Mouse (Mus musculus) heart, embryonic 16.5 days (tissue): Measurements from ENCODE around the gene Cdca5. TPM values are rescaled to one million over a fixed set of nuclear protein-coding genes. Genes with fewer than 3 reads are reported as not detected.
"Not testable (repeated sequence)": the region's sequence is repeated elsewhere in the genome, so short reads cannot be mapped to it uniquely, and the experiment has no call there.

ENCODE experiments used
- ATAC-seq: fragments of 200-750 bp; cut with Nextera tagmentation; replicated peaks from 2 replicates; pipeline ENCODE4 v1.8.0; 2017; ENCODE audit warnings: moderate number of reproducible peaks; ENCODE audit not compliant: insufficient read depth, low FRiP score; ENCODE audit errors: extremely low read depth
- H3K27ac ChIP-seq: fragments of 300-500 bp; sonication (generic); 2 replicates; pipeline ENCODE4 v1.5.1; 2014; ENCODE audit warnings: mild to moderate bottlenecking, low read length, control low read depth, moderate library complexity
- H3K27me3 ChIP-seq: fragments of 300-500 bp; sonication (generic); 2 replicates; pipeline ENCODE4 v1.6.1; 2014; ENCODE audit warnings: low read length, mixed read lengths; ENCODE audit not compliant: control insufficient read depth, insufficient read depth
- H3K36me3 ChIP-seq: fragments of 300-500 bp; sonication (generic); 2 replicates; pipeline ENCODE4 v1.6.1; 2014; ENCODE audit not compliant: control insufficient read depth, insufficient read depth
- H3K4me1 ChIP-seq: fragments of 300-500 bp; sonication (generic); 2 replicates; pipeline ENCODE4 v1.6.1; 2014; ENCODE audit warnings: low read length, mixed read lengths; ENCODE audit not compliant: control insufficient read depth, insufficient read depth
- H3K4me2 ChIP-seq: fragments of 300-500 bp; sonication (generic); 2 replicates; pipeline ENCODE4 v1.6.1; 2014; ENCODE audit warnings: low read depth, mild to moderate bottlenecking, control low read depth, low read length
- H3K4me3 ChIP-seq: fragments of 300-500 bp; sonication (generic); 2 replicates; pipeline ENCODE4 v1.5.1; 2014; ENCODE audit warnings: mild to moderate bottlenecking, control low read depth, low read length
- H3K9ac ChIP-seq: fragments of 300-500 bp; sonication (generic); 2 replicates; pipeline ENCODE4 v1.6.1; 2014; ENCODE audit warnings: low read length, control low read depth
- H3K9me3 ChIP-seq: fragments of 300-500 bp; sonication (generic); replicated peaks from 2 replicates; pipeline ENCODE4 v1.6.1; 2016; ENCODE audit warnings: low read length; ENCODE audit not compliant: control insufficient read depth
- WGBS: fragments of 180-500 bp; shearing (Covaris S2); extraction: QIAGEN DNeasy Blood & Tissue Kit; methylation state at CpG from one replicate; pipeline ENCODE4 v1.1.7; 2014; 5-methylcytosine and 5-hydroxymethylcytosine counted together
- polyA plus RNA-seq: library from polyadenylated mRNA; unstranded; fragments of >200 nt; fragmentation: Nextera tagmentation; extraction: Ambion mirVana; gene quantifications from 2 replicates; pipeline ENCODE4 v1.2.1, GENCODE M21; 2015

Cdca5 gene
- polyA plus RNA-seq, 1 experiment from 2014 or later: 28.1 TPM

DNA sequence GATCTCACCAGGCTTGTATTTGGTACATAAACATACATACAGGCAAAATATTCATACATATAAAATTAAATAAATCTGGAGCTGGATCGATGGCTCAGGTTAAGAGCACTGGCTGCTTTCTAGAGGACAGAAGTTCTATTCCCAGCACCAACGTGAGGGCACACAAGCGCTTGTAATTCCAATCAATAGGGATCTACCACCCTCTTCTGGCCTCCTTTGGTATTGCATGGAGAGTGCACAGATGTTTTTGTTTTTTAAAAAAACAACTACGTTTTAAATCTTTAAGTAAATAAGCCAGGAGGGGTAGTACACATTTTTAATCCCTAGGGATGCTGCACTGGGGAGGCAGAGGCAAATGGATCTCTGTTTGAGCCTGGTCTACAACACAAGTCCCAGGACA lies 41.5 kb downstream of the Cdca5 start:
- Histone ChIP-seq H3K27ac (no peak overlapping the region), H3K36me3 (no peaks in the 10 kb centered on the region), H3K9me3 (0 out of 2 replicates have a peak, but pooled peaks cover 4% of the 10 kb centered on the region), H3K4me3 (no peak overlapping the region), H3K4me2 (no peak overlapping the region), H3K4me1 (no peaks in the 10 kb centered on the region), H3K27me3 (no peaks in the 10 kb centered on the region), H3K9ac (no peak overlapping the region)
- 21% methylated on average over 4 of the region's 4 CpGs for WGBS
- ATAC-seq: no peak

DNA sequence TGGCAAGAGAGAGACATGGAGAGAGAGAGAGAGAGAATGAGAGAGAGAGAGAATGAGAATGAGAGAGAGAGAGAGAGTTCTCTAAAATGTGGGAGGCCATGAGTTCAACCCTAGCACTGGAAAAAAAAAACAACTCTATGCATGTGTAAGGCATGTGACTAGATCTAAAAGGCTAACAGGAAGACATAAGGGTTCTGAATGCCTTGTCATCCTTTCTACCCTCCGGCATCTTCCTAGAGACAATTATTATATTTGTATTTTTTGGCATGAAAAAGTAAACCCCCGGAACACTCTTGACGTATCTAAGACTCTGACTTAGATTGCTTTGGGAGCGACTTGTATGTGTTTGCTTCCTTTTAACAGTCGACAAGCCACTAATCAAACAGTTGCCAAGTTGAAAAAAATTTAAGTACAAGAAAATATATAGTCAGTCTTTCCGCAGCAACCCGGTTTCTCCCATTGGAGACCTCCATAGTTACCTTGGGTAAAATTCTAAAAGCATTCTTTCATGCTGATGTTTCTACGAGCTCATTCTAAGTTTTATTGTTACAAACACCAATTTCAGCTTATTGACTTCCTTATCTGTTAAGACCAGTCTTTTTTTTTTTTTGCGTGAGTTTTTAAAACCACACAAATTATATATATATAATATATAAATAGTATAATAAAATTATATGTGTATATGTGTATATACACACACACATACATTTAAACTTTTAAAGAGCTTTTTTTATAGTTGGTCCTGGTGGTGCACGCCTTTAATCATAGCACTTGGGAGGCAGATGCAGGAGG lies 42.2 kb downstream of the Cdca5 start:
- Histone ChIP-seq H3K36me3 (no peaks in the 10 kb centered on the region), H3K9ac (peak overlapping the region; percentile 81), H3K27ac (peak overlapping the region; percentile 94), H3K27me3 (no peaks in the 10 kb centered on the region), H3K4me3 (peak overlapping the region; percentile 72), H3K4me2 (peak overlapping the region; percentile 73), H3K9me3 (0 out of 2 replicates have a peak, but pooled peaks cover 4% of the 10 kb centered on the region), H3K4me1 (no peaks in the 10 kb centered on the region)
- no peak for ATAC-seq
- 71% methylated on average over 10 of the region's 10 CpGs for WGBS

DNA sequence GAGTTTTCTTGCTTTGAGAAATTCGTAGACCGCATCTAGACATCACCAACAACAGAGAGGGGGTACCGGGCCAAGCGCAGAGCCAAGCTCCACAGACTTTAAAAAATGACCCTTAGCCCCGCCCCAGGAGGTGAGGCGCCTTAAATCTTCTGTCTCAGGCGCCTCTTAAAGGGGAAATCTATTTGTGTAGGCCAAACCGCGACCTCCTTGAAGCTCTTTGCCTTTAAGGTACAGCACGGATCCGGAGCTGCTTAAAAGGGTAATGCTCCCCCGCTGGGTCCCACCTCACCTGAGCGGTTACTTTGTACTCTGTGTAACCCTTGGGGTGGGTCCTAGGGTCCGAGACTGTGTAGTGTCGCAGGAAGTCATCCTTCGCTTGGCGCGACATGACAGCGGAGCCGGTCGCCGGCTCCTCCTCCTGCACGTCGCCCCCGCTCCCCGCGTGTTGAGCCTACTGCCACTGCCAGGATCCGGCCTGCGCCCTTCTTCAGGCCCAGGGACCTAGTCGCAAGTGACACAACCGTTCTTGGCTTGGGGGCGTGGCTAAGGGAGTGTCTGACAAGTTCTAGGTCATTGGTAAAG lies 43.1 kb downstream of the Cdca5 start, which contains the start of gene Snx15:
TSS of gene Snx15 (minus strand) at position 545 of the 582 bp plus-strand sequence.
- H3K4me3 ChIP-seq: peak within 1 kb of the TSS; percentile 72
- WGBS: 0% methylated on average over 32 of the region's 32 CpGs
- peak; percentile 95 for ATAC-seq

DNA sequence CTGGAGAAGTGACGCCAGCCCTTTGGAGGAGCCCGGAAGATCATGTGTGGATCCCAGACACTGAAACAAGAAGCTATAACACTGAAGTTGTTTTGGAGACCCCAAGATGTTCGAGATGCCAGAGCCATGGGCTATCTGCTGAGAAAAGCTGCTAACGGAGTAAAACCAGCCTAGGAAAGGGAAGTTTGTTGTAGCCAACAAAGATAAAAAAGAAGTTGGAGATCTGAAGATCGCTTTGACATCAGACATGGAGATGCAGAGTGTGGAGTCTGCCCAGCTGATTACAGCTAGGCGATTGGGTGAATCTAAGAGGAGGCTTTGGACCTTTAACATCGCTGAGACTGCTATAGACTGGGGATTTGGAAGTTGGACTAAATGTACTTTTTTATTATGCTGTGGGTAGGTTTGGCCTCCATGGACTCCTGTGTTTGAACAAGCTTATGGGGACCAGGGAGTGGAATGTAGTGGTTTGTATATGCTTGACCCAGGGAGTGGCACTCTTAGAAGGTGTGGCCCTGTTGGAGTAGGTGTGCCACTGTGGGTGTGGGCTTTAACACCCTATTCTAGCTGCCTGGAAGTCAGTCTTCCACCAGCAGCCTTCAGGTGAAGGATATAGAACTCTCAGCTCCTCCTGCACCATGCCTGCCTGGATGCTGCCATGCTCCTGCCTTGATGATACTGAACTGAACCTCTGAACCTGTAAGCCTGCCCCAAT lies 45.8 kb downstream of the Cdca5 start:
- not testable (repeated sequence) for H3K27ac ChIP-seq, H3K9me3 ChIP-seq, H3K36me3 ChIP-seq, H3K4me1 ChIP-seq, ATAC-seq, H3K4me3 ChIP-seq, H3K9ac ChIP-seq, H3K27me3 ChIP-seq, H3K4me2 ChIP-seq
- 72% methylated on average over 7 of the region's 7 CpGs for WGBS

More for the DNA sequence above, 43.1 kb downstream of the Cdca5 start, which contains the start of gene Snx15:
- Histone ChIP-seq H3K4me1 (no peaks in the 10 kb centered on the region), H3K9me3 (0 out of 2 replicates have a peak, but pooled peaks cover 4% of the 10 kb centered on the region), H3K4me2 (peak within 1 kb of the TSS; percentile 73), H3K9ac (peak within 1 kb of the TSS; percentile 81), H3K36me3 (no peaks in the 10 kb centered on the region), H3K27ac (peak within 1 kb of the TSS; percentile 94), H3K27me3 (no peaks in the 10 kb centered on the region)

DNA sequence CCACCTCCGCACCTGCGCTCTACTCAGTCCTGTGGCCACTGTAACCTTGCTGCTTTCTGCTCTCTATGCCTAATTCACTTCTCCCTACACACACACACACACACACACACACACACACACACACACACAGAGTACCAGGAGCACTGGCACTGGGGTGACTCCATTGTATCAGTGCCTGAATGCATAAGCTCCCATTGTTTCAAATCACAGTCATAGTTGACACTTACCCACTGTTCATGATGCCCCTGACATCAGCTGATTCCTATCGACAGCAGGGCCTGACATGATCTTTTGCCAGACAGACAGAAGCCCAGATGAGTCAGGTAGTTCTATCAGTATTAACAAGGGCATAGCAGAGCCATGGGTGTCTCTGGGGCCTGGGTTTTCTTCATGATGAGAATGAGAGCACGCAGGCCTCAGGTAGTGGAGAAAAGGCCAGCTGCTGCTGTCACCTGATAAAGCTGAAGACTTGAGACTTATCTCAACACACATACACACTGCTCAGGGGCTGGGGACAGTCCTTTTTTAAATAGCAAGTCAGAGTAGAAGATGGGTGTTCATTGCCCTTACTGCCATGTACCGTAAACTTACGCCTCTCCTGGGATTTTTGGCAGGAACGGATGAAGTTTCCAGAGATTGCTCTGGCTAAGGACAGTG lies 47.5 kb downstream of the Cdca5 start:
- Histone ChIP-seq H3K9ac (no peak overlapping the region), H3K27ac (no peak overlapping the region)
- 75% methylated on average over 7 of the region's 7 CpGs for WGBS

DNA sequence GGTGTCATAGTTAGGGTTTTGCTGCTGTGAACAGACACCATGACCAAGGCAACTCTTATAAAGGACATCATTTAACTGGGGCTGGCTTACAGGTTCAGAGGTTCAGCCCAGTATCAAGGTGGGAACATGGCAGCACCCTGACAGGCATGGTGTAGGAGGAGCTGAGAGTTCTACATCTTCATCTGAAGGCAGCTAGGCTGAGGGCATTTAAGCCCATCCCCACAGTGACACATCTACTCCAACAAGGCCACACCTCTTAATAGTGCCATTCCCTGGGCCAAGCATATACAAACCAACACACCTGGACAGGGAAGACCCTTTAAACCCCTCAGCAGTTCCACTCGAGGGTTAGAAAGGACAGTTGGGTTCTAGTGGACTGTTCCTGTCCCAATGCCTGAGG lies 48.4 kb downstream of the Cdca5 start:
- H3K27ac ChIP-seq, H3K36me3 ChIP-seq, H3K4me3 ChIP-seq, H3K9ac ChIP-seq, H3K27me3 ChIP-seq, ATAC-seq, H3K9me3 ChIP-seq, H3K4me2 ChIP-seq, H3K4me1 ChIP-seq: not testable (repeated sequence)
- WGBS: 42% methylated on average over 1 of the region's 1 CpGs

More for the DNA sequence above, 47.5 kb downstream of the Cdca5 start:
- no peaks in the 10 kb centered on the region for H3K27me3 ChIP-seq
- no peaks in the 10 kb centered on the region for H3K4me1 ChIP-seq
- no peaks in the 10 kb centered on the region for H3K36me3 ChIP-seq
- H3K9me3 ChIP-seq: no peaks in the 10 kb centered on the region
- no peak overlapping the region for H3K4me2 ChIP-seq
- ATAC-seq: no peak
- H3K4me3 ChIP-seq: no peak overlapping the region

DNA sequence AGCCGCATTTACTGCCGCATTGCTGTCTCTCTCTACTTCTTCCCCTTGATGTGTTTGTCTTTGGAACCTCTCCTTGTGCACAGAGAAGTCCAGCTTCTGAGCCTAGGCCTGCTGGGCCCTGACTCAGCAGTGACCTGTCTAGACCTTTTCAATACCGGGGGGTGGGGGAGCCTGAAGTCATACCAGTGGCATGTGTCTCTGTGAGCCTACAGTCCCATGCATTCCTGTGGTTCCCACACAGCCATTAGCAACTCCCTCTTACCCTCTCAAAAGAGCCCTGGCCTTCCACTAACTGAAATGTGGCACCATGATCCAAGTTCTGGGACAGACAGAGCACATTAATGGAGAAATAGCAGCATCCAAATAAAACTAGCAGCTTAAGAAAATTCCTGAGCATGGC lies 51.6 kb downstream of the Cdca5 start:
- no peak overlapping the region for H3K4me2 ChIP-seq
- 77% methylated on average over 3 of the region's 3 CpGs for WGBS
- H3K9ac ChIP-seq: no peak overlapping the region

DNA sequence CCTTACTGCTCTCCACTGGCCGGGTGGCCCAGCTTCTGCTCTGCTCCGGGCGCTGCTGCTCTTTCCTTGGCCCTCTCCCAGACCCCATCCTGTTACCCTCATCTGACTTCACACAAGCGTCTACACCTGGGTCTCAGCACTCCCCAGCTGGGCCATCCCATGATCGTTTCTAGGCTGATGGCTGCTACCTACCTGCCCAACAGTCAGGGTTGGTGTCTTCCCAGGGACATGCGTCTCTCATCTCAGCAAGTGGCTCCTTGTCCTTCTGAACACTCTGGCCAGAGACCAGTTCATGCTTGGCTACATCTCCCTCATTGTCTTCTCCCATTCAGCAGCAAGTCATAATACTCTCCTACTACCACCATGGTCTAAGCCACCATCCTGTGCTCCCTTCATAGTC lies 54.9 kb downstream of the Cdca5 start:
- no peaks in the 10 kb centered on the region for H3K36me3 ChIP-seq
- ATAC-seq: no peak
- no peak overlapping the region for H3K4me3 ChIP-seq
- H3K27ac ChIP-seq: no peak overlapping the region
- no peaks in the 10 kb centered on the region for H3K27me3 ChIP-seq
- H3K4me1 ChIP-seq: peaks cover 6% of the 10 kb centered on the region; the same call in 1 of the 2 replicates
- H3K9ac ChIP-seq: no peak overlapping the region; the same call in 1 of the 2 replicates
- 0 out of 2 replicates have a peak, but pooled peaks cover 3% of the 10 kb centered on the region for H3K9me3 ChIP-seq
- WGBS: 93% methylated on average over 6 of the region's 6 CpGs
- H3K4me2 ChIP-seq: peak overlapping the region; percentile 89

More for the DNA sequence above, 51.6 kb downstream of the Cdca5 start:
- H3K36me3 ChIP-seq: no peaks in the 10 kb centered on the region
- no peaks in the 10 kb centered on the region for H3K27me3 ChIP-seq
- H3K4me3 ChIP-seq: no peak overlapping the region
- H3K27ac ChIP-seq: no peak overlapping the region
- no peak for ATAC-seq
- H3K4me1 ChIP-seq: peaks cover 6% of the 10 kb centered on the region; the same call in 1 of the 2 replicates
- H3K9me3 ChIP-seq: no peaks in the 10 kb centered on the region
